Mouse (Mus musculus): Measurements from ENCODE around the gene Syde2.

DNA sequence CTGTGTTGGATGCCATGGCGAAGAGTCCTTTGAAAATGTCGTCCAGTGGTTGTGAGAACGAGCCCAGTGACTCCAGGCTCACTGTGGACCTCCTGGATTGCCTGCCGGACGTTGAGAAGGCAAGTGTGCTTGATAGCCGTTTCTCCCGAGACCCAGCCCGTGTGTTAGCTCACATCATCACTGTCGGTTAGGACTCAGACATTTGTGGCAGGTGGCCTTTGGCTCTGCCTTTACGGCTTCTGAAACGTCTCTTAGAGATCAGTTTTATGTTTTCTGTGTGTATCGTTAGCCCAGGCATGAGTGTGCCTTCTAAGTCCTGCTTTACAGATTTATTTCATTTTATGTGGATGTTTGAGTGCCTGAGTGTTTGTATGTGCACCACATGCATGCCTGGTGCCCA, 26.7 kb downstream of the Syde2 start:
- TF ChIP-seq POLR2A (IDR thresholded peaks at IDR 0.05; ENCODE audit: low read depth, low read length): no peak
- TF ChIP-seq CTCF (conservative IDR thresholded peaks at IDR 0.05; ENCODE audit: insufficient read depth, insufficient read length, low read depth, low read length): no peak

Data from kidney, adult 2 months (tissue).